In genomic region chrX:101642091-101642490, GRCm38 (mm10) we compare ENCODE assay signal across 8 mouse cellular contexts. TPM values are rescaled to one million over a fixed set of nuclear protein-coding genes. Genes with fewer than 3 reads are reported as not detected.
A peak's percentile ranks its signal among the peaks of the same experiment; 100 is the strongest.
DNase-seq lines count a peak whose midpoint lies in the region; ATAC-seq and TF ChIP-seq lines count a peak whose summit lies in the region.

No protein-coding gene starts in this region.

- dilution Hi-C loops in CH12.LX (cut with MboI; ENCODE audit: extremely low pct_ligation_motif_present, extremely low pct_unique_long_range_greater_than_20kb, low sequenced_read_pairs), result no loop called here

- no peaks in the 10 kb centered on the region for H3K9me3 ChIP-seq in heart, embryonic 13.5 days
- H3K9me3 ChIP-seq in CH12.LX (replicated peaks; ENCODE audit: low read length), result no peaks in the 10 kb centered on the region
- H3K9me3 ChIP-seq in forebrain, embryonic 13.5 days (replicated peaks), result no peaks in the 10 kb centered on the region
- no peaks in the 10 kb centered on the region for H3K9me3 ChIP-seq in liver, embryonic 14.5 days (ENCODE audit: control insufficient read depth, low read length)

- TF ChIP-seq CTCF in CH12.LX (conservative IDR thresholded peaks at IDR 0.05 in 1 of 2, IDR thresholded peaks at IDR 0.05 in 1 of 2; ENCODE audit: low read depth in 2 of 2, low read length in 2 of 2), result no peak
- no peak for TF ChIP-seq CTCF in liver, embryonic 14.5 days (IDR thresholded peaks at IDR 0.05; ENCODE audit: low read depth)

- H3K27ac ChIP-seq in heart, embryonic 13.5 days (replicated peaks), result no peak overlapping the region
- no peak overlapping the region for H3K27ac ChIP-seq in CH12.LX (ENCODE audit: insufficient read depth, low read depth)
- no peak overlapping the region for H3K27ac ChIP-seq in forebrain, embryonic 13.5 days
- no peak overlapping the region for H3K27ac ChIP-seq in liver, embryonic 14.5 days

- peak overlapping the region; percentile 87 for H3K9ac ChIP-seq in heart, embryonic 13.5 days
- H3K9ac ChIP-seq in CH12.LX (ENCODE audit: insufficient read depth, low read depth), result peak overlapping the region; percentile 97; the same call in 1 of the 2 replicates
- peak overlapping the region; percentile 85 for H3K9ac ChIP-seq in forebrain, embryonic 13.5 days
- H3K9ac ChIP-seq in liver, embryonic 14.5 days (replicated peaks), result peak overlapping the region; percentile 90

- peak overlapping the region; percentile 74 for H3K4me2 ChIP-seq in heart, embryonic 13.5 days
- peak overlapping the region; percentile 67; the same call in 1 of the 2 replicates for H3K4me2 ChIP-seq in CH12.LX (ENCODE audit: insufficient read depth, low read depth, poor library complexity, severe bottlenecking)
- peak overlapping the region; percentile 65 for H3K4me2 ChIP-seq in forebrain, embryonic 13.5 days
- H3K4me2 ChIP-seq in liver, embryonic 14.5 days (ENCODE audit: low read depth), result peak overlapping the region; percentile 79

- peaks cover 52% of the 10 kb centered on the region for H3K79me2 ChIP-seq in CH12.LX (replicated peaks; ENCODE audit: control insufficient read depth, extremely low read depth, insufficient read depth, poor library complexity, severe bottlenecking)

- no peak for ATAC-seq in heart, embryonic 13.5 days (ENCODE audit: extremely low read depth, insufficient number of reproducible peaks, low FRiP score, low TSS enrichment)
- no peak for ATAC-seq in forebrain, embryonic 13.5 days
- ATAC-seq in liver, embryonic 14.5 days (ENCODE audit: insufficient read depth), result no peak
- no peak for ATAC-seq in cerebellum, adult (ENCODE audit: insufficient number of reproducible peaks, low FRiP score, low TSS enrichment)

- no peak for TF ChIP-seq EP300 in CH12.LX (IDR thresholded peaks at IDR 0.05; ENCODE audit: low read length)
- TF ChIP-seq EP300 in liver, embryonic 14.5 days (IDR thresholded peaks at IDR 0.05; ENCODE audit: low read depth), result no peak

- DNase-seq in heart, postnatal 10 days, result no peak
- DNase-seq in CH12.LX (ENCODE audit: extremely low read depth), result no peak
- DNase-seq in liver, embryonic 14.5 days (ENCODE audit: low read depth in 3 of 3, low spot score in 3 of 3), result no peak
- DNase-seq in embryo, embryonic 10.5 days (ENCODE audit: low spot score), result no peak
- no peak for DNase-seq in cerebellum, postnatal 14 days

- in situ Hi-C loops in CH12.LX (cut with MboI; ENCODE audit: low pct_ligation_motif_present, low pct_unique_long_range_greater_than_20kb, low sequenced_read_pairs), result no loop called here

- peak overlapping the region; percentile 71 for H3K4me3 ChIP-seq in heart, embryonic 13.5 days
- H3K4me3 ChIP-seq in CH12.LX (replicated peaks in 1 of 3; ENCODE audit: low read depth in 2 of 3, low read length in 2 of 3, poor library complexity in 1 of 3), result peak overlapping the region; percentile 50 to 95 (median 73)
- peak overlapping the region; percentile 70 for H3K4me3 ChIP-seq in forebrain, embryonic 13.5 days
- peak overlapping the region; percentile 54 to 77 for H3K4me3 ChIP-seq in liver, embryonic 14.5 days (ENCODE audit: insufficient read depth in 1 of 2, low read depth in 2 of 2, low read length in 2 of 2)

- H3K36me3 ChIP-seq in heart, embryonic 13.5 days, result peaks cover 15% of the 10 kb centered on the region
- peaks cover 10 to 21% of the 10 kb centered on the region in 2 experiments for H3K36me3 ChIP-seq in CH12.LX (replicated peaks in 1 of 2; ENCODE audit: control insufficient read depth in 1 of 2, insufficient read depth in 1 of 2, low read length in 1 of 2)
- H3K36me3 ChIP-seq in forebrain, embryonic 13.5 days (ENCODE audit: poor library complexity, severe bottlenecking), result 0 out of 2 replicates have a peak, but pooled peaks cover 4% of the 10 kb centered on the region
- peaks cover 10% of the 10 kb centered on the region for H3K36me3 ChIP-seq in liver, embryonic 14.5 days (replicated peaks; ENCODE audit: control insufficient read depth, insufficient read depth, low read depth)

- WGBS in heart, embryonic 13.5 days, result 20% methylated on average over 5 of the region's 5 CpGs
- WGBS in forebrain, embryonic 13.5 days, result 17% methylated on average over 5 of the region's 5 CpGs
- WGBS in liver, embryonic 14.5 days (ENCODE audit: insufficient replicate concordance), result 9% methylated on average over 5 of the region's 5 CpGs

- peaks cover 10% of the 10 kb centered on the region for H3K4me1 ChIP-seq in heart, embryonic 13.5 days
- peaks cover 0 to 11% of the 10 kb centered on the region in 2 experiments; a peak in 1 of 4 replicates for H3K4me1 ChIP-seq in CH12.LX (ENCODE audit: control insufficient read depth in 1 of 2, insufficient read depth in 2 of 2)
- peaks cover 6% of the 10 kb centered on the region for H3K4me1 ChIP-seq in forebrain, embryonic 13.5 days
- peaks cover 0 to 6% of the 10 kb centered on the region in 2 experiments; a peak in 2 of 4 replicates for H3K4me1 ChIP-seq in liver, embryonic 14.5 days (replicated peaks; ENCODE audit: control insufficient read depth in 2 of 2, insufficient read depth in 2 of 2, low read length in 1 of 2)

- peaks cover 37% of the 10 kb centered on the region for H3K27me3 ChIP-seq in heart, embryonic 13.5 days (replicated peaks)
- H3K27me3 ChIP-seq in CH12.LX (replicated peaks), result no peaks in the 10 kb centered on the region
- H3K27me3 ChIP-seq in forebrain, embryonic 13.5 days, result peaks cover 3% of the 10 kb centered on the region; the same call in 1 of the 2 replicates
- H3K27me3 ChIP-seq in liver, embryonic 14.5 days (ENCODE audit: control insufficient read depth, insufficient read depth, low read length), result no peaks in the 10 kb centered on the region; the same call in none of the 2 replicates

- no peak for TF ChIP-seq RAD21 in CH12.LX (IDR thresholded peaks at IDR 0.05; ENCODE audit: low read depth, low read length)

- TF ChIP-seq POLR2A in CH12.LX (IDR thresholded peaks at IDR 0.05; ENCODE audit: low read depth, low read length), result no peak

- intact Hi-C loops in heart, postnatal 10 days (cut with DNase I), result no loop called here

TF ChIP-seq in CH12.LX, 34 proteins besides CTCF, POLR2A, EP300 and RAD21:
- TF ChIP-seq TBP (conservative IDR thresholded peaks at IDR 0.05; ENCODE audit: low read depth, low read length), result no peak
- no peak for TF ChIP-seq MAFK (IDR thresholded peaks at IDR 0.05; ENCODE audit: insufficient replicate concordance, low read length)
- no peak for TF ChIP-seq RCOR1 (conservative IDR thresholded peaks at IDR 0.05; ENCODE audit: low read depth, low read length)

RNA-seq across cellular contexts. Expression of gene Ogt, which starts 2.2 kb away (rescaled TPM):
- 85.4 and 90.5 TPM in 2 replicates for polyA plus RNA-seq in heart, embryonic 13.5 days (2015; fragmentation: Nextera tagmentation; extraction: Ambion mirVana)
- total RNA-seq in heart, postnatal 10 days (2021), result 10 to 100 TPM; 81.7 to 89.5 TPM
- total RNA-seq in CH12.LX (2012; rRNA removed), result 49.9 and 55.4 TPM in 2 replicates
- 62.8 and 70.1 TPM in 2 replicates for total RNA-seq in CH12.LX (2014; rRNA removed)
- 56.6 and 62.3 TPM in 2 replicates for polyA plus RNA-seq in CH12.LX (2012; ENCODE audit: insufficient read length, low read depth)
- polyA plus RNA-seq in forebrain, embryonic 13.5 days (2015; fragmentation: Nextera tagmentation; extraction: Ambion mirVana), result 182 and 193 TPM in 2 replicates
- polyA plus RNA-seq in liver, embryonic 14.5 days (2012; rRNA removed), result 42.8 and 54.2 TPM in 2 replicates
- 49.8 and 57.2 TPM in 2 replicates for polyA plus RNA-seq in liver, embryonic 14.5 days (2014; fragmentation: Nextera tagmentation; extraction: Ambion mirVana)
